Mouse (Mus musculus): ENCODE measurements around the gene Xaf1. TPM values are rescaled to one million over a fixed set of nuclear protein-coding genes. Genes with fewer than 3 reads are reported as not detected.

Gene Xaf1
- polyA plus RNA-seq, 1 experiment: 46.0 TPM

- DNase-seq: no peak
- H3K27me3 ChIP-seq (ENCODE audit: control insufficient read depth, insufficient read depth, low read length): no peaks in the 10 kb centered on the region
Measured at GRCm38 (mm10) chr11:72325701-72326100, 24.3 kb downstream of the Xaf1 start.

GRCm38 (mm10) chr11:72332951-72333667 is 31.7 kb downstream of the Xaf1 start:
- DNase-seq: no peak
- no peaks in the 10 kb centered on the region for H3K27me3 ChIP-seq (ENCODE audit: control insufficient read depth, insufficient read depth, low read length)
- H3K36me3 ChIP-seq (ENCODE audit: control insufficient read depth, insufficient read depth, low read length): no peaks in the 10 kb centered on the region
- WGBS: 86% methylated on average over 9 of the region's 9 CpGs
- TF ChIP-seq CTCF (IDR thresholded peaks at IDR 0.05; ENCODE audit: borderline replicate concordance, control insufficient read depth, extremely low read depth, insufficient read depth, low read length, poor library complexity): no peak
- no peak for TF ChIP-seq POLR2A (IDR thresholded peaks at IDR 0.05; ENCODE audit: control insufficient read depth, extremely low read depth, insufficient read depth, low read length, poor library complexity)
- H3K4me3 ChIP-seq (ENCODE audit: control insufficient read depth, insufficient read depth, low read length): no peak overlapping the region
- no peaks in the 10 kb centered on the region for H3K4me1 ChIP-seq (replicated peaks; ENCODE audit: control insufficient read depth, insufficient read depth, low read length)
- no peak overlapping the region for H3K27ac ChIP-seq (ENCODE audit: control insufficient read depth, insufficient read depth, low read length)

More at GRCm38 (mm10) chr11:72325701-72326100, 24.3 kb downstream of the Xaf1 start:
- no peak overlapping the region for H3K4me3 ChIP-seq (ENCODE audit: control insufficient read depth, insufficient read depth, low read length)
- TF ChIP-seq CTCF (IDR thresholded peaks at IDR 0.05; ENCODE audit: borderline replicate concordance, control insufficient read depth, extremely low read depth, insufficient read depth, low read length, poor library complexity) (no peak), POLR2A (IDR thresholded peaks at IDR 0.05; ENCODE audit: control insufficient read depth, extremely low read depth, insufficient read depth, low read length, poor library complexity) (no peak)
- H3K4me1 ChIP-seq (replicated peaks; ENCODE audit: control insufficient read depth, insufficient read depth, low read length): no peaks in the 10 kb centered on the region
- 82% methylated on average over 4 of the region's 4 CpGs for WGBS
- H3K36me3 ChIP-seq (ENCODE audit: control insufficient read depth, insufficient read depth, low read length): no peaks in the 10 kb centered on the region
- H3K27ac ChIP-seq (ENCODE audit: control insufficient read depth, insufficient read depth, low read length): no peak overlapping the region

- TF ChIP-seq CTCF (IDR thresholded peaks at IDR 0.05; ENCODE audit: borderline replicate concordance, control insufficient read depth, extremely low read depth, insufficient read depth, low read length, poor library complexity) (no peak), POLR2A (IDR thresholded peaks at IDR 0.05; ENCODE audit: control insufficient read depth, extremely low read depth, insufficient read depth, low read length, poor library complexity) (no peak)
- 94% methylated on average over 4 of the region's 4 CpGs for WGBS
Measured at GRCm38 (mm10) chr11:72334653-72335052, 33.2 kb downstream of the Xaf1 start.

DNA sequence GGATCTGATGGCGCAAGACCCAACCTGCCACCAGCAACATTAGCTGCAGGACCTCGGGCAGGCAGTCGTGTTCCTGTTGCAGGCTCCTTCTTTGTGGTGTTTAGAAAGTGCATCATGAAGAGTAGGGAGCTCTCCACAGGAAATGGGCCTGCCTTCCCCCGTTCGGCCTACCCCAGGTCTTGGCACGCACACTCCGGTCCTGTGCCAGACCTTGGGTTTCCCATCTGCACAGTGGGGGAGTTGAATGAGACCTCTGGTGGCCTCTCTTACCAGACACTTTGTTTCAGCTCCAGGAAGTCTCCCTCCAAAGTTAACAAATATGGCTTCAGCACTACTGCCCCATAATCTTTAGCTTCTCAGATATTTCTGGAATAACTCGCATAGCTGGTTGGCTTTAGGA is 35.3 kb downstream of the Xaf1 start:
- Histone ChIP-seq H3K4me3 (ENCODE audit: control insufficient read depth, insufficient read depth, low read length) (no peak overlapping the region), H3K4me1 (replicated peaks; ENCODE audit: control insufficient read depth, insufficient read depth, low read length) (no peaks in the 10 kb centered on the region), H3K36me3 (ENCODE audit: control insufficient read depth, insufficient read depth, low read length) (no peaks in the 10 kb centered on the region), H3K27me3 (ENCODE audit: control insufficient read depth, insufficient read depth, low read length) (no peaks in the 10 kb centered on the region), H3K27ac (ENCODE audit: control insufficient read depth, insufficient read depth, low read length) (no peak overlapping the region)
- DNase-seq: no peak
- TF ChIP-seq POLR2A (IDR thresholded peaks at IDR 0.05; ENCODE audit: control insufficient read depth, extremely low read depth, insufficient read depth, low read length, poor library complexity) (no peak), CTCF (IDR thresholded peaks at IDR 0.05; ENCODE audit: borderline replicate concordance, control insufficient read depth, extremely low read depth, insufficient read depth, low read length, poor library complexity) (no peak)
- 77% methylated on average over 8 of the region's 8 CpGs for WGBS

More at GRCm38 (mm10) chr11:72334653-72335052, 33.2 kb downstream of the Xaf1 start:
- Histone ChIP-seq H3K4me3 (ENCODE audit: control insufficient read depth, insufficient read depth, low read length) (no peak overlapping the region), H3K27me3 (ENCODE audit: control insufficient read depth, insufficient read depth, low read length) (no peaks in the 10 kb centered on the region), H3K27ac (ENCODE audit: control insufficient read depth, insufficient read depth, low read length) (no peak overlapping the region), H3K36me3 (ENCODE audit: control insufficient read depth, insufficient read depth, low read length) (no peaks in the 10 kb centered on the region), H3K4me1 (replicated peaks; ENCODE audit: control insufficient read depth, insufficient read depth, low read length) (no peaks in the 10 kb centered on the region)
- DNase-seq: no peak

DNA sequence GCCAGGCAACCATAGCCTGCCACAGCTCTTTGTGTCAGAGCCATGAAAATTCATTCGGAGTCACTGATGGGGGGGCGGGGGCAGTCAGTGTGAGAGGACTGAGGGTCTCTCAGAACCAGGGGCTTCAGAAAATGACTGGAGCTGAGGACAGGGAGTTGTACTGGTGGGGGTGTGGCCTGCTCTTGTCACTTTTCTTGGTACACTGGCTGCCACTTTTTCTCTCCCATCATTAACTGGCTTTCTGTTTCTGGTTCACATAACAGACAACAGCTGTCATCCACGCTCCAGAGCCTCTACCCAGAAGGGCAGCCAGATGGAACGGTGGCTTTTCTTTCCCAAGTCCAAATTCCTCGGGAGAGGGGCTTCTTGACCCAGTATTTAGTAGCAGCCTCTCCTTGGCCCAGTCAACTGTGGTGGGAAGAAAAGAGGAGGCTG is 37.0 kb downstream of the Xaf1 start:
- Histone ChIP-seq H3K4me3 (ENCODE audit: control insufficient read depth, insufficient read depth, low read length) (no peak overlapping the region), H3K4me1 (replicated peaks; ENCODE audit: control insufficient read depth, insufficient read depth, low read length) (no peaks in the 10 kb centered on the region), H3K27me3 (ENCODE audit: control insufficient read depth, insufficient read depth, low read length) (no peaks in the 10 kb centered on the region), H3K27ac (ENCODE audit: control insufficient read depth, insufficient read depth, low read length) (no peak overlapping the region), H3K36me3 (ENCODE audit: control insufficient read depth, insufficient read depth, low read length) (no peaks in the 10 kb centered on the region)
- TF ChIP-seq POLR2A (IDR thresholded peaks at IDR 0.05; ENCODE audit: control insufficient read depth, extremely low read depth, insufficient read depth, low read length, poor library complexity) (no peak), CTCF (IDR thresholded peaks at IDR 0.05; ENCODE audit: borderline replicate concordance, control insufficient read depth, extremely low read depth, insufficient read depth, low read length, poor library complexity) (no peak)
- DNase-seq: no peak
- WGBS: 87% methylated on average over 5 of the region's 5 CpGs

GRCm38 (mm10) chr11:72339716-72340115 is 38.3 kb downstream of the Xaf1 start:
- no peaks in the 10 kb centered on the region for H3K4me1 ChIP-seq (replicated peaks; ENCODE audit: control insufficient read depth, insufficient read depth, low read length)
- no peaks in the 10 kb centered on the region for H3K36me3 ChIP-seq (ENCODE audit: control insufficient read depth, insufficient read depth, low read length)
- WGBS: 51% methylated on average over 4 of the region's 4 CpGs
- H3K27ac ChIP-seq (ENCODE audit: control insufficient read depth, insufficient read depth, low read length): no peak overlapping the region
- TF ChIP-seq CTCF (IDR thresholded peaks at IDR 0.05; ENCODE audit: borderline replicate concordance, control insufficient read depth, extremely low read depth, insufficient read depth, low read length, poor library complexity): no peak
- no peak for TF ChIP-seq POLR2A (IDR thresholded peaks at IDR 0.05; ENCODE audit: control insufficient read depth, extremely low read depth, insufficient read depth, low read length, poor library complexity)
- H3K27me3 ChIP-seq (ENCODE audit: control insufficient read depth, insufficient read depth, low read length): no peaks in the 10 kb centered on the region
- no peak for DNase-seq
- no peak overlapping the region for H3K4me3 ChIP-seq (ENCODE audit: control insufficient read depth, insufficient read depth, low read length)
